Mouse (Mus musculus) erythroblast, embryonic 14.5 days (primary cell): Measurements from ENCODE around the gene Fam229b. TPM values are rescaled to one million over a fixed set of nuclear protein-coding genes. Genes with fewer than 3 reads are reported as not detected.

Experiments
- H3K27me3 ChIP-seq: 2 replicates; pipeline ENCODE4 v1.6.1; 2012; ENCODE audit warnings: inconsistent platforms; ENCODE audit not compliant: control insufficient read depth
- H3K36me3 ChIP-seq: 2 replicates; pipeline ENCODE4 v1.6.1; 2012; ENCODE audit warnings: mild to moderate bottlenecking, inconsistent platforms; ENCODE audit not compliant: control insufficient read depth
- H3K4me1 ChIP-seq: 2 replicates; pipeline ENCODE4 v1.6.1; 2012; ENCODE audit warnings: inconsistent platforms; ENCODE audit not compliant: control insufficient read depth
- H3K4me3 ChIP-seq: replicated peaks from 2 replicates; pipeline ENCODE3; 2012; ENCODE audit warnings: moderate library complexity, mild to moderate bottlenecking, inconsistent platforms
- H3K9me3 ChIP-seq: 2 replicates; pipeline ENCODE4 v1.6.1; 2012; ENCODE audit warnings: low read length, inconsistent platforms, mixed read lengths; ENCODE audit not compliant: control insufficient read depth
- GATA1 ChIP-seq: IDR thresholded peaks from 2 replicates; pipeline ENCODE4 v1.6.1; 2012; ENCODE audit warnings: low read length, inconsistent platforms, mixed read lengths
- TAL1 ChIP-seq: IDR thresholded peaks from 3 replicates; pipeline ENCODE4 v1.6.1; 2012; ENCODE audit warnings: low read length, inconsistent platforms, mixed read lengths
- polyA plus RNA-seq: library from polyadenylated mRNA; stranded (reverse); fragments of >175 nt; gene quantifications from 2 replicates; pipeline ENCODE4 v1.2.3, GENCODE M21; 2012

The Fam229b gene
- polyA plus RNA-seq, 1 experiment: not detected

DNA sequence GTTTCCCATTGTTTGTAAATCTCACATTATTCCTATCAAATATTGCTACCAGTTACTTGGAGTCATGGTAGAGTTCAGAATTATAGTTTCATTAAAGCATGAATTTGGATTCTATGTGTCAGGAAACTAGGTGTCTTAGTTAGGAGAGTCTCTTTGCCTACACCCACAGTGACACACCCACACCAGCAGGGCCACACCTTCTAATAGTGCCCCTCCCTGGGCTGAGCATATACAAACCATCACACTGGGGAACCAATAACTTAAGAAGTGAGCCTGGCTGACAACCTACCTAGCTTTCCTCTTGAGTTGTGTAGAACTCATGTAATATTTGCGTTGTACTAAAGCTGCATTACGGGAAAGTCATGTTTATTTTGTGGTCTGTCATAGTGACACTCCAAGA, 7.7 kb upstream of the Fam229b start:
- Histone ChIP-seq H3K9me3 (no peaks in the 10 kb centered on the region), H3K4me3 (no peak overlapping the region), H3K4me1 (peaks cover 13% of the 10 kb centered on the region), H3K27me3 (no peaks in the 10 kb centered on the region), H3K36me3 (peaks cover 88% of the 10 kb centered on the region)
- TF ChIP-seq TAL1 (no peak), GATA1 (no peak)

DNA sequence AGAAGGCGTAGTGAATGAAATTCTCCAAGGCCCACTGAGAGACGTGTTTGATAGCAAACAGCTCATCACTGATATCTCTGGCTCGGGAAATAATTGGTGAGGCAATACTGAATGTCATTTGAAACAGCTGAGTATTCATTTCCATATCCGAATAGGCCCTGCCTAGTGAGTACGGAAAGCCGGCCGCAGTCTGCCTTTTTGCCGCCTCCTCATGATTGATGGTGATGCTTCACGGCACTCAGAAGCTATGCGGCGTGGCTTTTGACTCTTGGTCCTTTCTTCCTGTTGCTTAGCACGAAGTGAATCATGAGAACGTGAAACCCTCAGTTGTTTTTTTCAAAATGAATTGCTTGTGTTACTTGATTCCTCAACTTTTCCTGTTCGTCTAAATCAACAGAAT, 7.1 kb upstream of the Fam229b start:
- TF ChIP-seq TAL1: no peak
- Histone ChIP-seq H3K27me3 (no peaks in the 10 kb centered on the region), H3K4me1 (peaks cover 14% of the 10 kb centered on the region), H3K36me3 (peaks cover 85% of the 10 kb centered on the region), H3K9me3 (no peaks in the 10 kb centered on the region), H3K4me3 (no peak overlapping the region)

DNA sequence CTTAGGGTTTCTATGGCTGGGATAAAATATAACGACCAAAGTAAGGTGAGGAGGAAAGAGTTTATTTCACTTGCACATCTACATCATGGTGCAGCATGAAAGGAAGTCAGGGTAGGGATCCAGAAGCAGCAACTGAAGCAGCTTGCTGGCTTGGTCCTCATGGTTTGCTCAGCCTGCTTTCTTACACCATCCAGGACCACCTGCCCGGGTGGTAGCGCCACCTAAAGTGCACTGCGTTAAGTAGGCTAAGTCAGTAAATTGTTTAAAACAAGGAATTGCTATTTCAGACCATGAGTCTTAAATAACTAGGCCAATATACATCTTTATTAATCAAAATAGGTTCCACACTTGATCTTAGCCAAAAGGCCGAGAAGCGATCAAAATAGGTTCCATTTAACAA, 5.0 kb upstream of the Fam229b start:
- TF ChIP-seq GATA1 (no peak), TAL1 (no peak)
- Histone ChIP-seq H3K4me3 (no peak overlapping the region), H3K27me3 (no peaks in the 10 kb centered on the region), H3K36me3 (peaks cover 67% of the 10 kb centered on the region), H3K4me1 (peaks cover 31% of the 10 kb centered on the region), H3K9me3 (no peaks in the 10 kb centered on the region)

DNA sequence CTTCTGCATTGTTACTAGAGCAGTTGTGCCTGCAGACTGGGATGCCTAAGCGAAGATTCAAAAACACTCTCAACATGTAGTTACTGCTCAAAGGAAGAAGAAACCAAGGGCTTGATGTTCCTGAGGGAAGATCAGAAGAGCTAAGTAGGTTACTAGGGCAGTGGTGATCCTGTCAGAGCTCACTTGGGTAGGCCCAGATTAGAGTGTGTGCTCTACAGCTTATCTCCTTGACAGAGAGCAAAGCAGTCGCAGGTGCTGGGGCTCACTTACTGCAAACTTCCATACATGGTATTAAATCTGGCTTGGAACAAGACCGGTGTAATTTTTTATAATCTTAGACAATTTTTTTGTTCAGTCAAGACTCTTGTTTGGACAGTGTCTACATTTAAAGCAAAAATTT, 4.1 kb upstream of the Fam229b start:
- no peaks in the 10 kb centered on the region for H3K27me3 ChIP-seq
- peaks cover 59% of the 10 kb centered on the region for H3K36me3 ChIP-seq
- TF ChIP-seq TAL1: no peak
- TF ChIP-seq GATA1: no peak

DNA sequence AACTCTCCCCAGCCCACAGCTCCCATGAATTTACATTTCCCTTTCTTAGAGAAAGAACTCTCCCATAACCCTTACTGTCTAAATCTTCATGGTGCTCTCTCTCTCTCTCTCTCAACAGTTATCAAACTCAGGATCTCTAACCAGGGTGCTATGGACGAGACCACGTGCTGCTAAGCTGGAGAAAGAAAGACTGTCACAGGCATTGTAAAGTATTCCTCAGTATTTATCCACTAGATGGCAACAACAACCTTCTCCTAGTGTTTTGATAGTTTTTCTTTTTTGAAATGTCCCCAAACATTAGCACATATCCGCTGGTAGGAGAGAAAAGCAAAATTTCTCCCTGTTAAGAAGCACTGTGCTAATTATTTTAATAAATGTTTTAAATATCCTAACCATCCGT, 12.3 kb downstream of the Fam229b start:
- TF ChIP-seq TAL1 (no peak), GATA1 (no peak)
- no peaks in the 10 kb centered on the region for H3K27me3 ChIP-seq
- no peaks in the 10 kb centered on the region for H3K9me3 ChIP-seq
- H3K4me3 ChIP-seq: no peak overlapping the region
- H3K36me3 ChIP-seq: no peaks in the 10 kb centered on the region
- no peaks in the 10 kb centered on the region for H3K4me1 ChIP-seq

More for the DNA sequence above, 4.1 kb upstream of the Fam229b start:
- Histone ChIP-seq H3K9me3 (no peaks in the 10 kb centered on the region), H3K4me3 (no peak overlapping the region), H3K4me1 (peaks cover 37% of the 10 kb centered on the region)

DNA sequence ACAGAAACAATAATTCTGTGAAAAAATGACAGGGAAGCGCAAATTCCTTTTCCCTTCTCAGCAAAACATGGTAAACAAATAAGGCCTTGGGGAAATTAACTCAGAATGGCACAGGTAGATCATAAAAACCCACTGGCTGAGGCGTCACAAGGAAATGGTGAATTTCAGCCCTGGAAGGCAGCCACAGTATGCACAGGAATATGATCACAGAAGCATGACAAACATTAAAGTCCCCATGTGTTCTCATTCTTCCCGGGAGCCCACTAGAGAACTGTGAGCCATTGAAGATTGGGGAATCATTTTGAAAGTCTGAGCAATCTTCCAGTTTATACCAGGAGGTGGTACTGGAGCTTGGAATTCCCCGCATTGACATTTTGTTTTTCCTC, 24.2 kb downstream of the Fam229b start:
- Histone ChIP-seq H3K27me3 (no peaks in the 10 kb centered on the region), H3K36me3 (no peaks in the 10 kb centered on the region), H3K4me3 (no peak overlapping the region), H3K9me3 (no peaks in the 10 kb centered on the region), H3K4me1 (no peaks in the 10 kb centered on the region)
- no peak for TF ChIP-seq TAL1
- no peak for TF ChIP-seq GATA1

DNA sequence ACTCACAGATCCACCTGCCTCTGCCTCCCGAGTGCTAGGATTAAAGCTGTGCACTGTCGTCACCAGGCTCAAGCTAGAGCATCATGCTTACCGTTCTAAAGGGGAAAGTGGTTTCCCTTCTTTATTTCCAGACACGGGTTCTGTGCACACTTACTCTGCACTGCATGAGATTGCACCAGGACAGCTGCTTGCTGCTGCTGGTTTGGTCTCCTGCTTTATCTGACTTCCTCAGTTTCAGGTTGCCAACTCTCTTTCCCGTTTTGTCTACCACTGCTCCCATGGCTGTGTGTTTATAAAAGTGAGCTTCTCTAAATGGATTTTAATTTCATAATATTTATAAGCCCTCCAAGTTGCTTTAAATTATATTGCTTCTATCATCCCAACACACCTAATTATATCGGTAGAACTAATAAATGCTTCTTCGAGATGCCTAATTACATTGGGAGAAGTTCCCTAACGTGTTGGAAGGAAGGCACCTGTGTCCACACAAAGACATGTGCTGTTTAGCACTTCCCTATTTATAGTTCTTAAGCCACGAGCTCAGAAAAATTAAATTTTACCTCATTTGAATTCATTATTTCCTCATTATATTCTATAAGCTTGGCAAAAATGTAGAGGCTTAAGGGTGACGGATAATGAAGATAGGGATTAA, 24.8 kb downstream of the Fam229b start:
- no peaks in the 10 kb centered on the region for H3K9me3 ChIP-seq
- no peaks in the 10 kb centered on the region for H3K36me3 ChIP-seq
- no peaks in the 10 kb centered on the region for H3K4me1 ChIP-seq
- H3K27me3 ChIP-seq: no peaks in the 10 kb centered on the region
- TF ChIP-seq GATA1 (no peak), TAL1 (no peak)
- no peak overlapping the region for H3K4me3 ChIP-seq

DNA sequence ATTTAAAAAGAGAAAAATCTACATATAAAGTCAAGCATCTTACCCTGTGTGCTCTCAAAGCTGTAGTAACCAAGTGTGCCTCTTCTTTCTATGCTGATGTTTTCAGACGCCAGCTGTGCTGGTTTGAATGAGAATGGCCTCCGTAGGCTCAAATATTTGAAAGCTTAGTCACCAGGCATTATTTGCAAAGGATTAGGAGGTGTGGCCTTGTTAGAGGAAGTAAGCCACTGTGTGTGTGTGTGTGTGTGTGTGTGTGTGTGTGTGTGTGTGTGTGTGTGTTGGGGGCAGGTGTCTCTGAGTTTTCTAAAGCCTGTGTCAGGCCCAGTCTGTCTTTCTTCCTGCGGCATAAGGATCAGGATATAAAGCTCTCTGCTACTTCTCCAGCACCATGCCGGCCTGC, 26.8 kb downstream of the Fam229b start:
- Histone ChIP-seq H3K4me1 (no peaks in the 10 kb centered on the region), H3K36me3 (no peaks in the 10 kb centered on the region), H3K27me3 (no peaks in the 10 kb centered on the region), H3K4me3 (no peak overlapping the region), H3K9me3 (no peaks in the 10 kb centered on the region; the same call in 1 of the 2 replicates)
- no peak for TF ChIP-seq GATA1
- no peak for TF ChIP-seq TAL1

DNA sequence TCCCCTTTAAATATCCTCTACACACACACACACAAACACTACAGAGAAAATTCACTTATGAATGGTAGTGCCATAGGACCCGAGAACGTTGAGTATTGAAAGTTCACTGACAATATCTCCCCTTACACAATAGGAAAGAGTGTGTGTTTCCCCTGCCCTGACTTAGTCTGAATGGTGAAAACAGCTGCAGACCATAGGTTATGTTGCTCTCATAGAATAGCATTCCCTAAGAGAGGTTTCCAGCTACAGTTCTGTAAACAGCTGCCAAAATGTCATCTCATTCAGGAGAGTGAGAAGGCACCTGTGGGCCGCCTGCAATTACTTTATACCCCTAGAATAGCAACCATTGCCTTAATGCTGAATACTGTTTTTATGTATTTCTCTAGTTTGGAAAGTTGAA, 27.3 kb downstream of the Fam229b start:
- no peaks in the 10 kb centered on the region; the same call in 1 of the 2 replicates for H3K9me3 ChIP-seq
- H3K4me3 ChIP-seq: no peak overlapping the region
- TF ChIP-seq GATA1: no peak
- no peak for TF ChIP-seq TAL1
- no peaks in the 10 kb centered on the region for H3K27me3 ChIP-seq
- H3K36me3 ChIP-seq: no peaks in the 10 kb centered on the region
- no peaks in the 10 kb centered on the region for H3K4me1 ChIP-seq
